Mouse (Mus musculus) midbrain, embryonic 13.5 days (tissue): Measurements from ENCODE around the gene Fasl. TPM values are rescaled to one million over a fixed set of nuclear protein-coding genes. Genes with fewer than 3 reads are reported as not detected.

ENCODE experiments used
- ATAC-seq: fragments of 200-750 bp; cut with Nextera tagmentation; 2 replicates; pipeline ENCODE4 v1.8.0; 2017; ENCODE audit warnings: mild to moderate bottlenecking, moderate TSS enrichment, moderate library complexity
- H3K27ac ChIP-seq: fragments of 300-500 bp; sonication (generic); 2 replicates; pipeline ENCODE4 v1.5.1; 2015; ENCODE audit warnings: inconsistent platforms, mild to moderate bottlenecking, moderate library complexity
- H3K27me3 ChIP-seq: fragments of 300-500 bp; sonication (generic); 2 replicates; pipeline ENCODE4 v1.6.1; 2015; ENCODE audit warnings: mild to moderate bottlenecking, inconsistent platforms
- H3K36me3 ChIP-seq: fragments of 300-500 bp; sonication (generic); 2 replicates; pipeline ENCODE4 v1.6.1; 2015; ENCODE audit warnings: mild to moderate bottlenecking, inconsistent platforms
- H3K4me1 ChIP-seq: fragments of 300-500 bp; sonication (generic); replicated peaks from 2 replicates; pipeline ENCODE4 v1.6.1; 2015; ENCODE audit warnings: inconsistent platforms
- H3K4me2 ChIP-seq: fragments of 300-500 bp; sonication (generic); replicated peaks from 2 replicates; pipeline ENCODE4 v1.6.1; 2015; ENCODE audit warnings: moderate library complexity, mild to moderate bottlenecking, inconsistent platforms
- H3K4me3 ChIP-seq: fragments of 300-500 bp; sonication (generic); replicated peaks from 2 replicates; pipeline ENCODE4 v1.5.1; 2015; ENCODE audit warnings: mild to moderate bottlenecking, inconsistent platforms
- H3K9ac ChIP-seq: fragments of 300-500 bp; sonication (generic); replicated peaks from 2 replicates; pipeline ENCODE4 v1.6.1; 2015; ENCODE audit warnings: mild to moderate bottlenecking, inconsistent platforms
- H3K9me3 ChIP-seq: fragments of 300-500 bp; sonication (generic); 2 replicates; pipeline ENCODE4 v1.6.1; 2016; ENCODE audit warnings: mild to moderate bottlenecking, inconsistent platforms
- WGBS: fragments of 180-500 bp; shearing (Covaris S2); methylation state at CpG from one replicate; pipeline ENCODE4 v1.1.7; 2015; 5-methylcytosine and 5-hydroxymethylcytosine counted together
- polyA plus RNA-seq: library from polyadenylated mRNA; unstranded; fragments of >200 nt; fragmentation: Nextera tagmentation; extraction: Ambion mirVana; gene quantifications from 2 replicates; pipeline ENCODE4 v1.2.1, GENCODE M21; 2015

Fasl gene
- polyA plus RNA-seq, 1 experiment from 2014 or later: 0.08 TPM

DNA sequence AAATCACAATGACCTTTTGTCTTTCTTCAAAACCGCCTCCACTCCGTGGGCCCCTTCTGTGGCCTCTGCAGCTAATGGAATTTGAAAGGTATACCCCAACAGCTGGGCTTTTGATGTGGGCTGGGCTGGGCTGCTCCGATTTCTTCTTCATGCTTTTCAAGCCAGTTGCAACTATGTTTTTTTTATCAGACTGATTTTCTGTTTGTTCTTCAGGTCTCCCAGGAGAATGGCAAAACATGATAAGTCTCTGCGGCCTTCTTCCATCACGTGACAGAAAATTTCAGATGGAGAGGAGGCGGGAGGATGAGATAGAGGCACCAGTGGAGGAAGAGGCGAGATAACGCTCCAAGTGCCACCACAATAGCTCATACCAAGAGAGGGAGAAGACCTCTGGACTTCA, 37.0 kb downstream of the Fasl start:
- Histone ChIP-seq H3K4me2 (no peak overlapping the region), H3K27ac (no peak overlapping the region), H3K9ac (no peak overlapping the region), H3K4me3 (no peak overlapping the region), H3K9me3 (no peaks in the 10 kb centered on the region), H3K36me3 (no peaks in the 10 kb centered on the region), H3K27me3 (no peaks in the 10 kb centered on the region), H3K4me1 (no peaks in the 10 kb centered on the region)
- no peak for ATAC-seq
- WGBS: 68% methylated on average over 8 of the region's 8 CpGs

DNA sequence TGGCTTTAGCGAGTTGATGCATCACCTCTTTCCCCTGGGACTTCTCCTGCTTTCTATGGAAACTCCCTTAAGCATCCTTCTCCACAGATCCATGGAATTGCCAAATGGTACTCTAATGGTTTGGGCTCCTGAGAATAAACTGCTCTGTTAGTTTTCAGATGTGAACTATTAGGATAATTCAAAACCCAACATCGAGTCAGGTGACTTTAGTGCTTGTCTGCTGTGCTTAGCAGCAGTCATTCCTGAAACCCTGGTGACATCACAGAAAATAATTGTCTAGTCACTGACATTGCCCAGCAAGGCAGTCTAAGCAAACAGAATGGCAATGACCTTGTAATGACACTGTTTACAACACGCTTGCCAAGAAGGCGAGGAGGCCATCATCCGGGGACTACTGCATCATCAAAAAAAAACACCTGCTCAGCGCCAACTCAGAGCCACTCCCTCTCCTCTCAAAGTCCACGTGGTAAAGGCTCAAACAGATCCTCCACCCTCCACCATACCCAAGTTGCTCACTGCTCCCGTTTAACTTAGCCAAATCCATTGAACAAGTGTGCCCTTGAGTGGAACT, 37.7 kb downstream of the Fasl start:
- Histone ChIP-seq H3K36me3 (no peaks in the 10 kb centered on the region), H3K27ac (no peak overlapping the region), H3K9ac (no peak overlapping the region), H3K27me3 (no peaks in the 10 kb centered on the region), H3K9me3 (no peaks in the 10 kb centered on the region), H3K4me1 (no peaks in the 10 kb centered on the region), H3K4me3 (no peak overlapping the region), H3K4me2 (no peak overlapping the region)
- 83% methylated on average over 8 of the region's 8 CpGs for WGBS
- no peak for ATAC-seq

- Histone ChIP-seq H3K4me3 (no peak overlapping the region), H3K27me3 (no peaks in the 10 kb centered on the region), H3K4me1 (no peaks in the 10 kb centered on the region), H3K27ac (no peak overlapping the region), H3K9me3 (no peaks in the 10 kb centered on the region), H3K9ac (no peak overlapping the region), H3K36me3 (no peaks in the 10 kb centered on the region), H3K4me2 (no peak overlapping the region)
- ATAC-seq: no peak
- WGBS: 87% methylated on average over 6 of the region's 6 CpGs
Measured at GRCm38 (mm10) chr1:161748685-161749084, 39.6 kb downstream of the Fasl start.

DNA sequence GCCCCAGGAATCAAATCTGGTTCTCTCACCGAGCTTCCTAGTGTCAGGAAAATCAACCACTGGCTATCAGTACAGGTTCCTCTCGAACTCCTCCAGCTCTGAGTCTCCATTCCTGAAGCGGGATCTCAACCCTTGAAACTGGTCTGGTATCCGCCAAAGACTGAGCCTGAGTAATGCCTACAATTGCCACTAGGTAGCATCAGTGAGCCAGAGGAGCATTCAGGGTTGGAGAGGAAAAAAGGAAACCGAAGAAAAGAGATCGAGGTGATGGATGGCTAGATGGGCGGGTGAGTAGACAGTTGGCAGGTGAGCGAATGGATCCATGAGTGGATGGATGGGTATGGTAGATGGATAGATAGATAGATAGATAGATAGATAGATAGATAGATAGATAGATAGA, 40.2 kb downstream of the Fasl start:
- no peak overlapping the region for H3K4me2 ChIP-seq
- 62% methylated on average over 8 of the region's 8 CpGs for WGBS
- H3K36me3 ChIP-seq: no peaks in the 10 kb centered on the region
- H3K4me3 ChIP-seq: no peak overlapping the region
- no peaks in the 10 kb centered on the region for H3K9me3 ChIP-seq
- H3K9ac ChIP-seq: no peak overlapping the region
- no peak overlapping the region for H3K27ac ChIP-seq
- no peak for ATAC-seq
- H3K27me3 ChIP-seq: no peaks in the 10 kb centered on the region
- H3K4me1 ChIP-seq: no peaks in the 10 kb centered on the region

DNA sequence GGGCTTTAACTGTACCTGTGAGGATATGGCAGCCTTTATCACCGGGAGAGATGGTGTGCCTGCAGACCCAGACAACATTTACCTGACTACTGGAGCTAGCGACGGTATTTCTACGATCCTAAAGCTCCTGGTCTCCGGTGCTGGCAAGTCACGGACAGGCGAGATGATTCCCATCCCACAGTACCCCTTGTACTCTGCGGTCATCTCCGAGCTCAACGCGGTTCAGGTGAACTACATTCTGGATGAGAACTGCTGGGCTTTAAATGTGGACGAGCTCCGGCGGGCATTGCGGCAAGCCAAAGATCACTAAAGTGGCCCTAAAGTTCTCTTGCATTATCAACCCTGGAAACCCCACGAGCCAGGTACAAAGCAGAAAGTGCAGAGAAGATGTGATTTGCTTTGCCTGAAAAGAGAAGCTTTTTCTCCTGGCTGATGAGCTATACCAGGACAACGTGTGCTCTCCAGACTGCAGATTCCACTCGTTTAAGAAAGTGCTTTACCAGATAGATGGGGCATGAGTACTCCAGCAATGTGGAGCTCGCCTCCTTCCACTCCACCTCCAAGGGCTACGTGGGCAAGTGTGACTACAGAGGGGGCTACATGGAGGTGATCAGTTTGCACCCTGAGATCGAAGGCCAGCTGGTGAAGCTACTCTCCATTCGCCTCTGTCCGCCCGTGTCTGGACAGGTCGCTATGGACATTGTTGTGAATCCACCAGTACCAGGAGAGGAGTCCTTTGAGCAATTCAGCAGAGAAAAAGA, 41.6 kb downstream of the Fasl start:
- no peak overlapping the region for H3K9ac ChIP-seq
- no peaks in the 10 kb centered on the region for H3K27me3 ChIP-seq
- ATAC-seq: no peak
- H3K36me3 ChIP-seq: no peaks in the 10 kb centered on the region
- no peak overlapping the region for H3K27ac ChIP-seq
- 90% methylated on average over 25 of the region's 25 CpGs for WGBS
- H3K4me3 ChIP-seq: no peak overlapping the region
- no peak overlapping the region for H3K4me2 ChIP-seq
- no peaks in the 10 kb centered on the region for H3K4me1 ChIP-seq
- H3K9me3 ChIP-seq: no peaks in the 10 kb centered on the region

DNA sequence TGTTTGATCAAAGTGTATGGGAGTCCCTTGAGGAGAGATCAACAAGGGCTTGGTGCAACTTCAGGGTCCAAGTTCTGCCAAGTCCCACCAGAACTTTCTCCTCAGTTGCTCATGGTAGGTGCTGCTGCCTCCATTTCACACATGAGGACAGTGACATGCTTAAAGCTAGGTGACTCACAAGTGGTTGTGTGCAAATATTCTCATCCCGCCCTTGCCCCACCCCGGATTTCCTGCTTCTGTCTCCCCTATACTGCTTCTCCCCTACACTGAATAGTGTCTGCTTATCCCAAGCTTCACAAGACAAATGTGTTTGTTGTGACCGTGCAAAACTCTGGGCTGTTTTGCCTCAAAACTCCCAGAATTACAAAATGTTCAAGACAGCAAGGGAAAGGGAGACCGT, 43.4 kb downstream of the Fasl start:
- Histone ChIP-seq H3K4me1 (no peaks in the 10 kb centered on the region), H3K4me2 (no peak overlapping the region), H3K9me3 (no peaks in the 10 kb centered on the region), H3K27ac (no peak overlapping the region), H3K27me3 (no peaks in the 10 kb centered on the region), H3K4me3 (no peak overlapping the region), H3K9ac (no peak overlapping the region), H3K36me3 (no peaks in the 10 kb centered on the region)
- no peak for ATAC-seq
- WGBS: 89% methylated on average over 4 of the region's 4 CpGs

DNA sequence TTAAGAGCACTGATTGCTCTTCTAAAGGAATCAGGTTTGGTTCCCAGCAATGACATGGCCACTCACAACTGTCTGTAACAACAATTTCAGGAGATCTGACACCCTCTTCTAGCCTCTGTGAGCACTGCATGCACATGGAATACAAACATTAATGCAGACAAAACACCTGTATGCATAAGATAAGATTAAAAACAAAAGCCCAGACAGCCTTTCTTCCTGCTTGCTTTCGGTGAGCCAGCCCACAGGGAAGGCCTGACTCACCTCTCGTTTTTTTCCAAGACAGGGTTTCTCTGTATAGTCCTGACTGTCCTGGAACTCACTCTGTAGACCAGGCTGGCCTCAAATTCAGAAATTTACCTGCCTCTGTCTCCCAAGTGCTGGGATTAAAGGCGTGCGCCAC, 44.1 kb downstream of the Fasl start:
- WGBS: 80% methylated on average over 4 of the region's 4 CpGs
- ATAC-seq: no peak
- Histone ChIP-seq H3K4me2 (no peak overlapping the region), H3K9ac (no peak overlapping the region), H3K4me3 (no peak overlapping the region), H3K27me3 (no peaks in the 10 kb centered on the region), H3K27ac (no peak overlapping the region), H3K9me3 (no peaks in the 10 kb centered on the region), H3K36me3 (no peaks in the 10 kb centered on the region), H3K4me1 (no peaks in the 10 kb centered on the region)

DNA sequence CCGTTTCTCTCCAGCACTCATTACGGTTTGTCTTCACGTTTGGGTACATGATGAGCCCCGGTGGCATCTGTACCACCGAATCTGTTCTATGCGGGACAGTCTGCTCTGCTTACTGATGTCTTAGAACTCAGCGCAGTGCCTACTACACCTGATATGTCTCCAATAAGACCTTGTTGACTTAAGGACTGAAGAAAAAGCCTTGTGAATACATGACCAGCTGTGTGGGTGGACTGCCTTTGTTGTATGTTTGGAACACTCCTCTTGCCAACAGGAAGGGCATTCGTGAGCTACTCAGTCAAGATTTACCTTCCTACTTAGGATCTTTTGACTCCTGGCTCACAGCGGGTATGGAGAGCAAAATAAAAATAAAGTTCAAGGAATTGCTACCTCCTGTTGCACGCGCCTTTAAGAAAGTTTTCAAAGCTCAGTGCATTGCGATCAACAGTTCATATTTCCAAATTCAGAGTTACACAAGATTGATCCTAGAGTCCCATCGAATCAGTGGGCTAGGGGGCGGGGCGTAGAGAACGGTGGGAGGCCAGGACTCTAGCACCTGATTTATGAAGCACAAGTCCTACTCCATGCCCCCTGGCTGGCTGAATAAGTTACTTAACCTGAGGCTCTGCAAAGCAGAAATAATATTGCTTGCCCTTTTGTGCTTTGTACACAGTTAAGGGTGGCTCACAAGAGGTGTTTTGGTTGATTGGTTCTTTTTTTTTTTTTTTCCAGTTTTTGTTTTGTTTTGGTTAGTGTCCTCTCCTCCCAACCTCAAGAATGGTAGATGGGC, 45.6 kb downstream of the Fasl start:
- no peak for ATAC-seq
- no peaks in the 10 kb centered on the region for H3K27me3 ChIP-seq
- H3K4me3 ChIP-seq: no peak overlapping the region
- H3K27ac ChIP-seq: no peak overlapping the region
- WGBS: 87% methylated on average over 16 of the region's 16 CpGs
- no peaks in the 10 kb centered on the region for H3K4me1 ChIP-seq
- H3K36me3 ChIP-seq: no peaks in the 10 kb centered on the region
- no peak overlapping the region for H3K9ac ChIP-seq
- H3K4me2 ChIP-seq: no peak overlapping the region
- no peaks in the 10 kb centered on the region for H3K9me3 ChIP-seq

DNA sequence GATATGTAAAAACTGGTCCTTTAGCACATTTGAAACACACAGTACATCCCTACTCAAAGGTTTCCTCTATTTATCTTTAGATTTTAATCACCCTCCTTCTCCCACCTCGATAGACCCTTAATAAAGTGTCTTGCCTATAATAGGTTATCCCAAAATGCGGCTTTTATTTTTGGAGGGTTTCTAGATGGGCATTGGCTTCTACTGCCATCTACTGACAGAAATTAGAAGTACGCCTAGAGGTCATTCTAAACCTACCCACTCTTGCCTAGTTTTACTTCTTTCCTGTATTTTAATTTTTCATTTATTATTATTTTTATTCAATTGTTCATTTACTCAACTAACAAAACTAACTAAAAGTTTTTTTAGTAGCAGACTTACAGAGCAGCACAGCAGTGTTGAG, 51.4 kb downstream of the Fasl start:
- H3K9ac ChIP-seq: no peak overlapping the region
- ATAC-seq: no peak
- H3K27me3 ChIP-seq: no peaks in the 10 kb centered on the region
- H3K4me2 ChIP-seq: no peak overlapping the region
- H3K27ac ChIP-seq: no peak overlapping the region
- no peak overlapping the region for H3K4me3 ChIP-seq
- no peaks in the 10 kb centered on the region for H3K9me3 ChIP-seq
- H3K36me3 ChIP-seq: no peaks in the 10 kb centered on the region
- 11% methylated on average over 3 of the region's 3 CpGs for WGBS
- no peaks in the 10 kb centered on the region for H3K4me1 ChIP-seq

- H3K36me3 ChIP-seq: no peaks in the 10 kb centered on the region
- H3K9ac ChIP-seq: no peak overlapping the region
- H3K4me2 ChIP-seq: no peak overlapping the region
- no peak overlapping the region for H3K27ac ChIP-seq
- ATAC-seq: no peak
- WGBS: 91% methylated on average over 3 of the region's 3 CpGs
- H3K27me3 ChIP-seq: no peaks in the 10 kb centered on the region
- H3K4me3 ChIP-seq: no peak overlapping the region
- no peaks in the 10 kb centered on the region for H3K4me1 ChIP-seq
- H3K9me3 ChIP-seq: no peaks in the 10 kb centered on the region
Measured at GRCm38 (mm10) chr1:161736255-161736654, 52.0 kb downstream of the Fasl start.

DNA sequence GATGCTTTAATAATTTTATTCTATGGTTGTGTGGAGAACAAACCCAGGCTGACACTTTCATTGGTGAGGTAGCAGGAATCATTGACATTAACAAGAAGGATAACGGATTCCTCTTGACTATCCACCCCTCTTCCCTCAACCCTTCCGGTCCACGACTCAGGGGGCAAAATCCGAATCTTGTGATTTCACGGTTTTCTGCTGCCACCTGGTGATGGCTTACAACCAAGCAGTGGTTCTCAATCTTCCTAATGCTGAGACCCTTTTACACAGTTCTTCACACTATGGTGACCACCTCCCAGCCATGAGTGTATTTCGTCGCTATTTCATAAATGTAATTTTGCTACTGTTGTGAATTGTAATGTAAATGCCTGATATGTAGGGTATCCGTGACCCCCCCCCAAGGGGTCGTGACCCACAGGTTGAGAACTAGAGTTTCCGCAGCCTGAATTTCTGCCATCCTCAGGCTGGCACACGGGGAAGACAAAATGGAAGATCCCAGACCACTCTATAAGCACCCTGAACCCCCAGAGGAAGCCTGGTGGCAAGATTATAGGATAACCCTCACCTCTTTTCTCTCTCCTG, 52.7 kb downstream of the Fasl start:
- ATAC-seq: 0 out of 2 replicates have a peak, but pooled peaks have one; percentile 37
- Histone ChIP-seq H3K36me3 (no peaks in the 10 kb centered on the region), H3K27me3 (no peaks in the 10 kb centered on the region), H3K27ac (no peak overlapping the region), H3K9ac (no peak overlapping the region), H3K4me1 (no peaks in the 10 kb centered on the region), H3K4me3 (no peak overlapping the region), H3K9me3 (no peaks in the 10 kb centered on the region), H3K4me2 (no peak overlapping the region)
- 71% methylated on average over 11 of the region's 11 CpGs for WGBS

- Histone ChIP-seq H3K27ac (no peak overlapping the region), H3K4me2 (no peak overlapping the region)
- WGBS: 90% methylated on average over 14 of the region's 14 CpGs
Measured at GRCm38 (mm10) chr1:161734741-161735211, 53.5 kb downstream of the Fasl start.

More at GRCm38 (mm10) chr1:161734741-161735211, 53.5 kb downstream of the Fasl start:
- no peaks in the 10 kb centered on the region for H3K36me3 ChIP-seq
- H3K4me3 ChIP-seq: no peak overlapping the region
- H3K9ac ChIP-seq: no peak overlapping the region
- no peaks in the 10 kb centered on the region for H3K4me1 ChIP-seq
- no peaks in the 10 kb centered on the region for H3K27me3 ChIP-seq
- no peaks in the 10 kb centered on the region for H3K9me3 ChIP-seq
- ATAC-seq: no peak
